Mouse (Mus musculus): Measurements from ENCODE around the gene Odaph.

Gene Odaph

DNA sequence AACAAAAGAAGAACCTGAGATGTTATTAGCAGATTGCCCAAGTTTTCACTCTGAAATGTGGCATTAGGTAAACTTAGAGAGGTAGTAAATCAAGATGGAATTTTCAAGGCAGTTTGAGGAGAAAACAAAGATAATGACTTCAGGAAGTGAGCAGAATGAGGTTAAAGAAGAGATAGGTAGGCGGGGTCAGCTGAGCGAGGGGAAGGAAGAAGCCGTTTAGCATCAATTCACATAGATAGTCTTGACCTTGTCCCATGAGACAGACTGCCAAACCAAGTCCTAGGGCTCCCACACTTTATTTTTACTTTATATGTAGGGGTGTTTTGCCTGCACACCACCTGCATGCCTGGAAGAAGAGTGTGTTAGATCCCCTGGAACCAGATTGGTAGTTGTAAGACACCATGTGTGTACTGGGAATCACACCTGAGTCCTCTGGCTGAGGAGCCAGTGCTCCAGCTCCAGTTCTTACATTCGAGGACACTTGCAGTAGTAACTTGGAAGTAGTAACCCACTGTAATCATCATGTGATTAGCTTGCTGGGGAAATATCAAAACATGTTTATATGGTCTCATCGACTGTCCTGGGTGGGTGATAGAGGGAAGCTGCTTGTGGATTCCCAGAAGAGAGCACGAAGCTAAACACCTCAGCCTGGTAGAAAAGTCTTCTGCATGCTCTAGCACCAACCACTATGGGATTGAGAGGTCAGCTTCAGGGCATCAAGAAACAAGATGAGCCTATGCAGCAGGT, 4.1 kb downstream of the Odaph start:
- no peak for DNase-seq

DNA sequence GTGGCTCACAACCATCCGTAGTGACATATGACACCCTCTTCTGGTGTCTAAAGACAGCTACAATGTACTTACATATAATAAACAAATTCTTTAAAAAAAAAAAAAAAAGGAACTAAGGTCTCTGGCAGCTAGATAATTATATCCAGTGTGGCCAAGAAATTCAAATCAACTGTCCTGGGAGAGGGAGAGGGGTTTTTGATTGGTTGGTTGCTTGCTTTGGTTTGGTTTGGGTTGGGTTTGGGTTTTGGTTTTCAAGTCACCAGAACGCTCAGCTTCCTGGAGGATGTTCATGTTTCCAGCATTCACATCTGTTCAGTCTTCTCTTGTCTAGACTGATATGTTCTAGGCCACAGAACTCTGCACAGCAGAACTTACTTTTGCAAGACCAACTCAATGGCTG, 5.8 kb downstream of the Odaph start:
- DNase-seq, result no peak

GRCm38 (mm10) chr5:91994546-91994945, 7.3 kb downstream of the Odaph start:
- no peak for DNase-seq

- DNase-seq, result no peak
These were observed 13.5 kb downstream of the Odaph start for GRCm38 (mm10) chr5:92000770-92001169.

DNA sequence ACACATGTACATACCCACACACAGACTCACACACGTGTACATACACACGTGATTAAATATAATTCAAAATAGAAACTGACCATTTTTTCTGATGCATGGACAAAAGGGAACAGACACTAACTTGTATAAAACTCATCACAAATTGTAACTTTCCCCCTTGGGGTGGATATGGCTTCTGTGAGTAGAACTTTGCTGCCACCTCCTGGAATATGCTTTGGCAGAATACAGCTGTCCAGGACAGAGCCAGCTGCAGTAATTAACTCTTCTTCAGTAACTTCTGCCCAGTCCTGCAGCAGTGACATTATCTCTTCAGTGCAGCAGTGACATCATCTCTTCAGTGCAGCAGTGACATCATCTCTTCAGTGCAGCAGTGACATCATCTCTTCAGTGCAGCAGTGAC, 15.7 kb downstream of the Odaph start:
- DNase-seq, result no peak

DNA sequence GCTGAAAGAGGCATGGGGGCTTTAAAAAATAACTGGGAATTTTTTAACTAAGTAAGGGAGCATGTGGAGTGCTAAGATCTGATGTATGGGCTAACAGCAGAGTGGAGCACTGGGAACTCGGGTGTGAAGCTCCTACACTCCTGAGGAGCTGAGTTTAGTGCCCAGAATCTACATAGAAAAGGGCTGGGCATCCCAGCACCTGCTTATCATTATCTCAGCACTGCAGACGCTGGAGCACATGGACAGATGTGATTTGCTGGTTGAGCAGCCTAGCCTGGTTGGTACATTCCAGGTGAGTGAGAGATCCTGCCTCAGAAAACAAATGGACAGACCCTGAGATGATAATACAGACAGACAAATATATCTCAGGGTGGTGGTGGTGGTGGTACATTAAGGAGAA, 22.6 kb downstream of the Odaph start:
- no peak for DNase-seq

GRCm38 (mm10) chr5:92011756-92012155, 24.5 kb downstream of the Odaph start:
- no peak for DNase-seq

- DNase-seq, result no peak
These were observed 32.7 kb downstream of the Odaph start for GRCm38 (mm10) chr5:92019960-92020359.

DNA sequence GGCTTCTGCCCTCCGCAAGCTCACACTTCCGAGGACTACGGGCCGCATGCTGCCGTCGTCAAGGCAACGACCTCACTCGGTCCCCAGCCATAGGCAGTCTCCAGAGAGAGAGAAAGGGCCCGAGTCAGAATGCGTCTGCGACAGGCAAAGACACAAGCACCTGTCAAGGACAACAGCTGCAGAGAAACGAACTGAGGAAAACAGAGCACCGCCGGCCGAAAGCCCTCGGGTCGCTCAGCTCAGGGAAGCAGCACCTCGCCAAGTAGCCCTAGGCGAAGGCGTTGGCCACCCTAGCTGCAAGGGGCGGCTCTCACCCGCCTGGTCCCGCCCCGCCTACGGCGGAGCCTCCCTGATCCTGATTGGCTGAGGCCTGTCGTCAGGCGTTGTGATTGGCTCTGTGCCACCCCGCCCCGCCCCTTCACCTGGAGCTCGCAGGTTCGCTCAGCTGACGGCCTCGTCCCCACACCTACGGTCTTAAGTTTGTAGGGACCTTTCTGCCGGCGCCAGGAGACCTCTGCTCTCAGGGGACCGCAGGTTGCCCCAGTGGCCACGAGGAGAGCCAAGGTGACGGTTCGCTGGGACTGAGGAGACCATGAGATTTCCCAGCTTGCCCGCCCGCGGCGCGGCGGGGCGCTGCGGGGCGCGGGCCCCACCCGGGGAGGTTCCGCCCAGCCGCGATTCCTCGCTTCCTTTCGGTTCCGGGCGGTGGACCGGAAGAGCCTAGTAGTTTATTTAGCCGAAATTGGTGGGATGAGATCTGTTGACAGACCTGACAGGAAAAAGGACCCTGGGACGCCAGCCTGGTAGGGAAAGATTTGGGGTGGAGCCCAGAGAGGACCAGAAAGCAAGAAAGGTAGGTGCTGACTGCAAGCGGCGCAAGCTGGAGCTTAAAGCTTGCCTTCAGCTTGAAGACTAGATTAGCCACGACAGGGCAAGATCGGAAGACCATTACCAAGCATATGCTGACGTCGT, 55.4 kb downstream of the Odaph start:
- peak; percentile 98 to 99 for DNase-seq

GRCm38 (mm10) chr5:92043783-92044182, 56.5 kb downstream of the Odaph start, which contains the start of gene Cdkl2:
TSS of gene Cdkl2 (minus strand) at chr5:92043883.
- no peak for DNase-seq

Data from cerebellum, adult 18-20 months (tissue).